Mouse (Mus musculus) liver, embryonic 11.5 days (tissue): ENCODE results near the gene S100a2. TPM values are rescaled to one million over a fixed set of nuclear protein-coding genes. Genes with fewer than 3 reads are reported as not detected.

Source experiments
- ATAC-seq: fragments of 200-750 bp; cut with Nextera tagmentation; replicated peaks from 2 replicates; pipeline ENCODE4 v1.8.0; 2017; ENCODE audit warnings: moderate number of reproducible peaks, mild to moderate bottlenecking, moderate TSS enrichment, moderate library complexity; ENCODE audit not compliant: low FRiP score
- DNase-seq: peaks from one replicate; pipeline ENCODE4 v3.0.0-alpha.2; 2017; ENCODE audit warnings: low spot score
- H3K27ac ChIP-seq: fragments of 300-500 bp; sonication (generic); 2 replicates; pipeline ENCODE4 v1.5.1; 2014; ENCODE audit warnings: mild to moderate bottlenecking, low read depth, low read length, control low read depth
- H3K27me3 ChIP-seq: fragments of 300-500 bp; sonication (generic); replicated peaks from 2 replicates; pipeline ENCODE4 v1.6.1; 2014; ENCODE audit warnings: low read length, mixed read lengths; ENCODE audit not compliant: control insufficient read depth, insufficient read depth
- H3K36me3 ChIP-seq: fragments of 300-500 bp; sonication (generic); 2 replicates; pipeline ENCODE4 v1.6.1; 2014; ENCODE audit warnings: mild to moderate bottlenecking, low read length, moderate library complexity, mixed read lengths; ENCODE audit not compliant: control insufficient read depth, insufficient read depth
- H3K4me1 ChIP-seq: fragments of 300-500 bp; sonication (generic); replicated peaks from 2 replicates; pipeline ENCODE4 v1.6.1; 2014; ENCODE audit warnings: low read length, mixed read lengths; ENCODE audit not compliant: control insufficient read depth, insufficient read depth
- H3K4me2 ChIP-seq: fragments of 300-500 bp; sonication (generic); 2 replicates; pipeline ENCODE4 v1.6.1; 2014; ENCODE audit warnings: mild to moderate bottlenecking, control low read depth, moderate library complexity
- H3K4me3 ChIP-seq: fragments of 300-500 bp; sonication (generic); 2 replicates; pipeline ENCODE4 v1.5.1; 2014; ENCODE audit warnings: low read depth, low read length, control low read depth
- H3K9ac ChIP-seq: fragments of 300-500 bp; sonication (generic); 2 replicates; pipeline ENCODE4 v1.6.1; 2014; ENCODE audit warnings: low read depth, low read length, control low read depth
- H3K9me3 ChIP-seq: fragments of 300-500 bp; sonication (generic); 2 replicates; pipeline ENCODE4 v1.6.1; 2016; ENCODE audit warnings: low read length, inconsistent platforms, mixed read lengths; ENCODE audit not compliant: control insufficient read depth
- WGBS: fragments of 180-500 bp; shearing (Covaris S2); extraction: QIAGEN DNeasy Blood & Tissue Kit; methylation state at CpG from one replicate; pipeline ENCODE4 v1.1.7; 2014; 5-methylcytosine and 5-hydroxymethylcytosine counted together
- polyA plus RNA-seq: library from polyadenylated mRNA; unstranded; fragments of >200 nt; fragmentation: Nextera tagmentation; extraction: Ambion mirVana; gene quantifications from 2 replicates; pipeline ENCODE4 v1.2.1, GENCODE M21; 2014

The S100a2 gene
- polyA plus RNA-seq, 1 experiment from 2014 or later: not detected

DNA sequence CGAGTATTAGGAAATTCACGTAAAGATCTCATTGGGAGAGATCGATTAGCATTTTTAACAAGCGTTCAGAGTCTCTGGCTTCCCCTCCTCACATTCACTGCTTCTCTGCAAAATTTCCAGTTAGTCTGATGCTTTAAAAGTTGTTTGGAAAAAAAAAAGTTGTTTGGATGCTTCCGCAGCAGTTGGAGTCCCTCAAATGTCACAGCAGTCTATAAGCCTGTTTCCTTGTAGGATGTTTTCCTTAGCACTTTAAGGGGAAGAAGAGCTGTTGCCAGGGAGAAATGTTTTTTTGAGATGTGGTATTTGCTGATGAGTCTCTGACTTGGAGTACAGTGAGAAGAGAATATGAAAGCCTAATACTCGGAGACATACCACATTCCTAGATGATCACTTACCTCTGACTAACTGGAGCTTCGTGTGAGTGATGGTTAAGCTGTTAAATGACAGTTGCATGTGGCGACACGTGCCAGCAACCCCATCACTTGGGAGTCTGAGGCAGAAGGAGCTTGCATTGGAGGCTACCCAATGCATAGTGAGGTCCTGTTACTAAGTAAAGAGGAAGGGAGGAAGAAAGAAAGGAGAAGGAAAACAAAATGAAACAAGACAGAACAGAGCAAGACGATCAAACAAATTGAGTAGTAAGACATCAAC is 13.6 kb upstream of the S100a2 start:
- no peak overlapping the region for H3K4me2 ChIP-seq
- H3K4me1 ChIP-seq: no peaks in the 10 kb centered on the region
- no peak for DNase-seq
- no peak overlapping the region for H3K27ac ChIP-seq
- H3K9me3 ChIP-seq: no peaks in the 10 kb centered on the region
- H3K9ac ChIP-seq: no peak overlapping the region
- no peaks in the 10 kb centered on the region for H3K27me3 ChIP-seq
- no peaks in the 10 kb centered on the region for H3K36me3 ChIP-seq
- ATAC-seq: no peak
- 65% methylated on average over 10 of the region's 10 CpGs for WGBS
- H3K4me3 ChIP-seq: no peak overlapping the region

DNA sequence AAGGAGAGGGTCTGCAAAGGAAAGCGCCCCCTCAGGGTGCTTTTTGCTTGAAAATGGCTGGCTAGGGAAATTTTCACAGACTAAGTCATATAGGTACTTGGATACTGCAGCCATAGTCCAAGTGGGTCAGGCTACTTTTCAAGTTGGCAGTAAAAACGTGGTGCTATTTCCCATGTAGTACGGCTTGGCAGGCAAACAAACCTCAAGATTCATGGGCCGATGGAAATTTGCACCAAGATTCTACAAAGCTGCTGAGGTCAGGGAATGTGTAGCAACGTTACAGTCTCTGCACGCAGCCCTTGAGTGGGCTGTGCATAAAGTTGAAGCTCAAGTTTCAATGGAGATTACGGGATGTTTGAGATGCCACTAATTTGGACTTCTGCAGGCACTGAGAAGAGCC is 10.6 kb upstream of the S100a2 start:
- 73% methylated on average over 7 of the region's 7 CpGs for WGBS
- no peak overlapping the region for H3K4me3 ChIP-seq
- no peaks in the 10 kb centered on the region for H3K4me1 ChIP-seq
- H3K9ac ChIP-seq: no peak overlapping the region
- H3K27ac ChIP-seq: no peak overlapping the region
- ATAC-seq (no peak), DNase-seq (no peak)
- no peaks in the 10 kb centered on the region for H3K27me3 ChIP-seq
- no peaks in the 10 kb centered on the region for H3K36me3 ChIP-seq
- no peak overlapping the region for H3K4me2 ChIP-seq
- no peaks in the 10 kb centered on the region for H3K9me3 ChIP-seq

DNA sequence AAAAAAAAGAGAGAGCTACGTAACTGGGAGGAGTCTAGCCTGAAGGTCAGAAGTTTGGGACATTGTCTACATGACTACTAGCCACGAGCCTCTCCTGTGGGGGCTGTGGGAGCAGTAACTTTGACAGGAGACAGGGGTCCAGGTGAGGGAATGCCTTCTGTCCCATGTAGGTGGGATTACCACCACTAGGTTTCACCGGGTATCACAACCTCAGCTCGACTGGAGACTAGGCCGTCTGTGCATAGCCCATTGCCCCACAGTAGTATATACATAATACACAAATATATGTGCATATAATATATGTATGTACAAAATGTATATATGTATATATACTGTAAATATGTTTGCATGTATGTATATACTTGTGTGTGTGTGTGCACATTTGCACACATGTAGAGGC is 8.9 kb upstream of the S100a2 start:
- no peaks in the 10 kb centered on the region for H3K27me3 ChIP-seq
- H3K36me3 ChIP-seq: no peaks in the 10 kb centered on the region
- ATAC-seq: no peak
- no peak for DNase-seq
- H3K9me3 ChIP-seq: no peaks in the 10 kb centered on the region
- no peak overlapping the region for H3K27ac ChIP-seq
- H3K4me3 ChIP-seq: no peak overlapping the region
- WGBS: 90% methylated on average over 5 of the region's 5 CpGs
- no peak overlapping the region for H3K9ac ChIP-seq
- H3K4me2 ChIP-seq: no peak overlapping the region
- H3K4me1 ChIP-seq: no peaks in the 10 kb centered on the region

DNA sequence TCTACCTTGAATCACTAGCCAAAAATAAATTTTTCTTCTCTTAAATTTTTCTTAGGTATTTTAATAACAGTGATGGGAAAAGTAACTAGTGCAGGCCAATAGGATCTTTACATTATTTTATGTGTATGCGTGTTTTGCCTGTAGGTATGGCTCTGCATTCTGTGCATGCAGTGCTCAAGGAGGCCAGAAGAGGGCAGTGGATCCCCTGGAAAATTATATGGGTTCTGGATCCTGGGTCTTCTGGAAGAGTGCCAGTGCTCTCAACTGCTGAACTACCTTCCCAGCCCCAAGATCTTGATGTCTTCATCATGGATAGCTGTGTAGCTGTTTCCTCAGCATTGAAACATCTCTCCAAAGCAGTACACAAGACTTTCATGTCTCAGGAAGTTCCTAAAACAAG is 7.9 kb upstream of the S100a2 start:
- Histone ChIP-seq H3K9me3 (no peaks in the 10 kb centered on the region), H3K36me3 (no peaks in the 10 kb centered on the region), H3K27me3 (no peaks in the 10 kb centered on the region), H3K4me1 (no peaks in the 10 kb centered on the region), H3K9ac (no peak overlapping the region), H3K27ac (no peak overlapping the region), H3K4me2 (no peak overlapping the region), H3K4me3 (no peak overlapping the region)
- DNase-seq (no peak), ATAC-seq (no peak)
- 89% methylated on average over 1 of the region's 1 CpGs for WGBS

DNA sequence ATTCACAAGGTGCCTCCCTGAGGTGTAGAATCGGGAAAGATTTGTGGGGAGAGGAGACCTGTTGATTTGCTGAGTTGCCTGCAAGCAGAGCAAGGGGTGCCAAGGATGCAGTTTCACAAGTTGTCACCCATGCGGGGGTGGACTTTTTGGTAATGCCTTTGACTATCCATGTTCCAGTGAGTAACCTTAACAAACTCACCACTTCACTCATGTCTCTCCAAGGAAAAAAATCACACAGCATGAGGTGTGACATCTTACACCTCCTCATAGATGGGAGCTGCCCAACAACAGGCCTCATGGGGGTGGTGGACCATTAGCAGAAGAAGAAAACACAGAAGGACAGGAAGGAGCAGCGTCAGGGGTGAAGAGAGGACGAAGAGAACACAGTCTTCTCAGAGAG is 7.5 kb upstream of the S100a2 start:
- no peak overlapping the region for H3K4me2 ChIP-seq

DNA sequence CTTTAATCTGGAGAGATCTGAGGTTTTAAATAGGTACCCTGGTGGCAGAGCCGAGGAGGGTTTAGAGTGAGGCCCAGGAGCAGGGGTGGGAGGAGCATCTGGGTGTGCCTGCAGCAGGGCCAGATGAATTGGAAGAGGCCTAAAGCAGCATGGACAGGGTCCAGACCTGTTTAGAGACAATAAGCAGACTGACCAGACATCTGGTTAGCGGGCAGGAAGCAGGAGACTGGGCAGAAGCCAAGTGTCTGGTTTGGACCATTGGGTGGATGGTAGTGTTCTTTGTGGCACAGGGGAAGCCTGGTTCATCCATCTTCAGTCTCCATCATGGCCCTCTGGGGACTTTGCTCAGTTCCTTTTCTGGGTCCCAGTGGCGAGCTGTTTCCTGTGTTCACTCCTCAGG is 6.2 kb upstream of the S100a2 start:
- H3K27me3 ChIP-seq: no peaks in the 10 kb centered on the region
- H3K4me2 ChIP-seq: no peak overlapping the region
- H3K9me3 ChIP-seq: no peaks in the 10 kb centered on the region
- H3K36me3 ChIP-seq: no peaks in the 10 kb centered on the region
- no peak overlapping the region for H3K4me3 ChIP-seq
- H3K9ac ChIP-seq: no peak overlapping the region
- 35% methylated on average over 3 of the region's 3 CpGs for WGBS
- DNase-seq (no peak), ATAC-seq (no peak)
- no peak overlapping the region for H3K27ac ChIP-seq
- no peaks in the 10 kb centered on the region for H3K4me1 ChIP-seq

More for the DNA sequence above, 7.5 kb upstream of the S100a2 start:
- H3K4me3 ChIP-seq: no peak overlapping the region
- no peaks in the 10 kb centered on the region for H3K27me3 ChIP-seq
- H3K9me3 ChIP-seq: no peaks in the 10 kb centered on the region
- 67% methylated on average over 4 of the region's 4 CpGs for WGBS
- ATAC-seq: no peak
- no peak for DNase-seq
- H3K4me1 ChIP-seq: no peaks in the 10 kb centered on the region
- no peak overlapping the region for H3K9ac ChIP-seq
- no peaks in the 10 kb centered on the region for H3K36me3 ChIP-seq
- no peak overlapping the region for H3K27ac ChIP-seq

DNA sequence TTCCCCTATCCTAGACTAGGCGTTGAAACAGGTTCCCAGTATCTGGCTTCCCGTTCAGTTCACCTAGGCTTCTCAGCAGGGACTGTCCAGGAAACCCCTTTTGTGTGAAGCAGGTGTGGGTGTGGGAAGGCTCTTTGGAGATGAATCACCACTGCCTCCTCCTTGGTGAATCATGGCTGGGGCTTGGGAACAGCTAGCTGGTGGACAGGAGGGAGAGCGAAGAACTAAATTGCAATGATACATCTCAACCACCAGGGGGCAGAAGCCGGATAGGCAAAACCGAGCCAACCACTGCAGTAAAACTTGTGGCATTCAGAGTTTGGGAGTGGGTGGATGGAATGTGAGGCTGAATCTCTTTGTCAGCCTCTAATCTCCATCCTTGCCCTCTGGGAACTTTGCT is 4.5 kb upstream of the S100a2 start:
- Histone ChIP-seq H3K36me3 (no peaks in the 10 kb centered on the region), H3K4me2 (no peak overlapping the region), H3K27me3 (no peaks in the 10 kb centered on the region), H3K27ac (no peak overlapping the region), H3K4me3 (no peak overlapping the region), H3K9me3 (no peaks in the 10 kb centered on the region), H3K4me1 (no peaks in the 10 kb centered on the region), H3K9ac (no peak overlapping the region)
- peak; percentile 61 for DNase-seq
- ATAC-seq: no peak; the same call in 1 of the 2 replicates
- 30% methylated on average over 5 of the region's 5 CpGs for WGBS

DNA sequence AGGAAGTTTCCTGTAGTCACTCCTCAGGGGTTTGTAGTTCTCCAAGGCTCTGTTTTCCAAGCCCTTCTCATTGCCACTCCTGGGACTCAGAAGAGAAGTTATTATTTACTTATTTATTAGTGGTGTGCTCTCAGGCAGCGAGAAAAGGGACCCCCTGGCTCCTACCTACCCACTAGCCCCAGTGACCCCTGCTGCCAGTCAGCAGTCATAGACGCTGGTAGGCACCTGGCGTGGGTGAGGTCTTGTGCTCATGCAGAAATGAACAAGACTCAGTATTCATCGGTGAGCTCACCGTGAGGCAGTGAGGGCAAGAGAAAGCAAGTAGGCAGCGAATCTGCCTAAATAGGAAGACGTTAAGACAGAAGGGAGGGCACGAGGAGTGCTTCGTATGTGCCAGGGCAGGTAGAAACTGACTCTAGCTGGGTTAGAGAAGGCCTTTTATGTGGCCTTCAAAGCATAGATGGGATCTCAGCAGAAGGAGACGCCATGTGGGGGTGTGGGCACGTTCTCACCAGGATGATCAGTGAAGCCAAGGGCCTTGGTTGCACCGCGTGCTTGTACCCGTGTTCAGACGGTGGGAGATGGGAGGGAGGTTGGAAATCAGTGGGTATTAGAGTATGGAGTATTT is 3.9 kb upstream of the S100a2 start:
- Histone ChIP-seq H3K4me1 (no peaks in the 10 kb centered on the region), H3K9ac (no peak overlapping the region), H3K9me3 (no peaks in the 10 kb centered on the region), H3K4me3 (no peak overlapping the region), H3K27me3 (no peaks in the 10 kb centered on the region), H3K27ac (no peak overlapping the region), H3K36me3 (no peaks in the 10 kb centered on the region), H3K4me2 (no peak overlapping the region)
- ATAC-seq: no peak
- no peak for DNase-seq
- 80% methylated on average over 15 of the region's 15 CpGs for WGBS

DNA sequence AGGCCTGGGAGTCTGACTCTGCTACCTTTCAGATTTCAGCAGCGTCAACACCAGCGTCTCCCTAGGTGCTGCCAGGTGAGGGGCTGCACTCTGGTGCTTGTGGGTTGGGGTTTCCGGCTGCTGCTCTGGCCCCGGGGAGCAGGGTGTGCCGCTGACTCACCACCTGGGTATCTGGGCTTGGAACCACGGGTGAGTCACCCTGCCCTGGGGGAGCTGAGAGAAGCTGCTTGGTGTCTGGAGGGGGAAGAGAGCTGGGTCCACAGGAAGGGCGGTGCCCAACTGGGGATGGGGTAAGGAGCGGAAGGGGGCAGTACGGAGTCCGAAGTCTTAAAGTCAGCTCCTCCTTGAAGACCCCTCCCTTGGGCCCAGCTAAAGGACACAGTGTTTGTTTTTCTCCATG is 3.1 kb upstream of the S100a2 start:
- WGBS: 37% methylated on average over 10 of the region's 10 CpGs
- no peak for DNase-seq
- H3K36me3 ChIP-seq: no peaks in the 10 kb centered on the region
- no peaks in the 10 kb centered on the region for H3K4me1 ChIP-seq
- no peak overlapping the region for H3K4me3 ChIP-seq
- no peak overlapping the region for H3K27ac ChIP-seq
- H3K27me3 ChIP-seq: no peaks in the 10 kb centered on the region
- ATAC-seq: 0 out of 2 replicates have a peak, but pooled peaks have one; percentile 13
- H3K9ac ChIP-seq: no peak overlapping the region
- no peak overlapping the region for H3K4me2 ChIP-seq
- no peaks in the 10 kb centered on the region for H3K9me3 ChIP-seq
